Mouse (Mus musculus) heart, postnatal 36 days (tissue): ENCODE measurements around the gene Smim1. TPM values are rescaled to one million over a fixed set of nuclear protein-coding genes. Genes with fewer than 3 reads are reported as not detected.

ENCODE experiments used
- total RNA-seq, 2 experiments: library from RNA; stranded (reverse); gene quantifications; 2 replicates each; pipeline ENCODE4 v1.2.3; 2021

Gene Smim1
- total RNA-seq, 2 experiments from 2014 or later = 5.9 to 7.0 TPM

Other genes with a start within 250 kb of the Smim1 start
- 10 to 100 TPM; 14.0 to 15.4 TPM for gene A430005L14Rik, start 69.0 kb downstream of the Smim1 start, total RNA-seq
- gene Dffb, start 51.1 kb downstream of the Smim1 start, total RNA-seq = 1 to 10 TPM; 3.7 to 4.4 TPM
- gene Cep104, start 51.0 kb downstream of the Smim1 start, total RNA-seq = 10 to 100 TPM; 28.0 to 29.6 TPM
- gene Lrrc47, start 14.5 kb downstream of the Smim1 start, total RNA-seq = 10 to 100 TPM; 30.6 to 33.1 TPM
- not detected for gene Ccdc27, start 16.4 kb upstream of the Smim1 start, total RNA-seq
- gene Trp73, start 114.0 kb upstream of the Smim1 start, total RNA-seq = not detected
- 10 to 100 TPM; 10.8 to 15.0 TPM for gene Wrap73, start 116.1 kb upstream of the Smim1 start, total RNA-seq
- gene Tprgl, start 134.4 kb upstream of the Smim1 start, total RNA-seq = 100 to 1,000 TPM; 132 to 136 TPM
- gene Megf6, start 144.5 kb upstream of the Smim1 start, total RNA-seq = 1 to 10 TPM; 5.4 to 8.0 TPM